Mouse (Mus musculus): ENCODE results near the gene Eif2d.
A peak's percentile ranks its signal among the peaks of the same experiment; 100 is the strongest.
"Not testable (repeated sequence)": the region's sequence is repeated elsewhere in the genome, so short reads cannot be mapped to it uniquely, and the experiment has no call there.

Gene Eif2d

DNA sequence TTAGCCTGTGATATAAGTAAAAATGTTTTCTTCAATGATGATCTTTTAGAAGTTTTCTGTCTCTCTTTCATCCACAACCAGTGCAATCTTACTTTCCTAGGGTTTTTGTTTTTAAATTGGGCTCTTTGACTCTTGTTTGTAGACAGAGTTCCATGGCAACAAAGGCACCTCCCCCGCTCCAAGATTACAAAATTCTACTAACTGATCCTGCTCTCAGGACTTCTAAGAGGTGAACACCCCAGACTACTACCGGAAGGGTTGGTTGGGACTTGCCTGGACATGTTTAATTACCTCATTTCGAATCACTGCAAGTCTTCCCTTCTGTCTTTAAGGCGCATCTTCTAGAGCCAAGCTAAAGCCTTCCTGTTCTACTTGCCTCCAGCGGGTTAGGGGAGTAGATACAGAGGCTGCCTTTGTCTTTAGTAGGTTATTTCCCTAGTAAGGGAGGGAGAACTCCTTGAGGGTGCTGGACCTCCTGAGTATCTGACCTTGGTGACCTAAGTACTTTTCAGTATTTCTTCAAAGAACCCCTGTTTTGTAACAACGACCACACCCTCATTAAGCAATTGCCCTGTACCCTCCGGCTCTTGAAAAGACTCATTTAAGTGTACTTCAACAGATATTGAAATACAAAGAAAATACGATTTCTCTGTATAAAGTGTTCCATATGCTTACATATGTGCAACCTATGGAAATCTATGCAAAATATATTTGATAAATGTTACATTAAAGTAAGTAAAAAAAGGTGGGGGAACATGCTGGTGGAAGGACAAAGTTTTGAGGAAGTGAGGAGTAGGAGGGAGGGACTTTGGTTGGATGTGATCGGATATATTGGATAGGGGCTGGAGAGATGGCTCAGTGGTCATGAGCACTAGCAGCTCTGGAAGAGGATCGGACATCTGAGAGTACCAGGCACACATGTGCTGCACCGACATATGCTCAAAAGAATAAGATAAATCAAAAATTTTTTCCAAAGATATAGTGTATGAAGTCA, 13.6 kb upstream of the Eif2d start:
- no peak for DNase-seq

GRCm38 (mm10) chr1:131141449-131141848, 11.5 kb upstream of the Eif2d start:
- DNase-seq, result no peak

- DNase-seq, result no peak
Measured at GRCm38 (mm10) chr1:131142472-131142871, 10.5 kb upstream of the Eif2d start.

DNA sequence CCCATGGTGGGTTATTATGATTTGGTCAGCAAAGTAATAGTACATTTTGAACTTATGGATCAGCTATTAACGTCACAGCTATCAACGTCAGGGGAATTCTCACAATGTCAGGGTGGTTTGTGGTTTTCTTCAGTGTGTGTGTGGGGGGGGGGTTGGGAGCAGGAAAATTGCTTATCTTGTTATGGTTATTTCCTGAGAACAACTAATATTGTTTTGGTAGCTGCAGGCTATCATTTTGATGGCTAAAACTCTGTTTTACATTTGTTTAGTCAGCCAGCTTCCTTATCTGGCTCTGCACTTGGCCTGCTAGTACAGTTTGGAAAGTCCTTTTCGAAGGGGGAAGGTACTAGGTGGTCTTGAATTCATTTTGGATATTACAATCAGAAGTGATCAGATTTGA, 7.8 kb upstream of the Eif2d start:
- DNase-seq, result not testable (repeated sequence)

GRCm38 (mm10) chr1:131146181-131146614, 6.8 kb upstream of the Eif2d start:
- DNase-seq, result no peak

GRCm38 (mm10) chr1:131149496-131149895, 3.5 kb upstream of the Eif2d start:
- no peak for DNase-seq

- DNase-seq, result peak; percentile 59
Measured at GRCm38 (mm10) chr1:131155456-131155855, 2.5 kb downstream of the Eif2d start.

- DNase-seq, result not testable (repeated sequence)
Measured at GRCm38 (mm10) chr1:131159573-131160327, 6.8 kb downstream of the Eif2d start.

DNA sequence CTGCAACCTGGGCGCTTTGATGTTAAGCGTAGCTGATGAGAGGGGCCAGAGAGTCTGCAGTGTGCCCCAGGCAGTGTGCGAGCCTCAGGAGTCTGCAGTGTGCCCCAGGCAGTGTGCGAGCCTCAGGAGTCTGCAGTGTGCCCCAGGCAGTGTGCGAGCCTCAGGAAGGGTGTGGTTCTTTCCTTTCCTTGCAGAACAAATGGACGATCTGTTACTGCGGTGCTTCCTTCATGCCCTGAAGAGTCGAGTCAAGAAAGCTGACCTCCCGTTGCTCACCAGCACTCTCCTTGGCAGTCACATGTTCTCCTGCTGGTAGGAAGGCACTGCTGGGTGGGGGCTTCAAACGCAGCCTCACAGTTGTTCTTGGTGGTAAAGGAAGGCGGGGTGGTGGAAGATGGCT, 8.1 kb downstream of the Eif2d start:
- no peak for DNase-seq

- DNase-seq, result no peak
Measured at GRCm38 (mm10) chr1:131164427-131164826, 11.4 kb downstream of the Eif2d start.

DNA sequence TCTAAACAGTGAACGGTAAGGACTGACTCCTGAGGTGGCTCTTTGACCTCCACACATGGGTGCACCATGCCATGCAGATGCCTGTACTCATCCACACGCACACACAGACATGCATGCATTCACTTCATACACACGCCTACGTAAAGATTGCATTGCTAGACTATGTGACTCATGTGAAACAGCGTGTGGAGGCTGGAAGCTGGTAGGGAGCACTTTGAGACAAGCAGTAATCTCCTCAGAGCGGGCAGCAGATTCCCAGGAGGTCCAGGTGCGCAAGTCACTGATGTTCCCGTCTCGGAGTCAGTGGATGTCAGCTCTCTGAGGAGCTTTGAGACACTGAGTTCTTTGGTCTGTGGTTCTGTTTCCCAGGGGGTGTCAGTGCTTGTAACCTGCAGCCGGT, 14.6 kb downstream of the Eif2d start:
- no peak for DNase-seq

DNA sequence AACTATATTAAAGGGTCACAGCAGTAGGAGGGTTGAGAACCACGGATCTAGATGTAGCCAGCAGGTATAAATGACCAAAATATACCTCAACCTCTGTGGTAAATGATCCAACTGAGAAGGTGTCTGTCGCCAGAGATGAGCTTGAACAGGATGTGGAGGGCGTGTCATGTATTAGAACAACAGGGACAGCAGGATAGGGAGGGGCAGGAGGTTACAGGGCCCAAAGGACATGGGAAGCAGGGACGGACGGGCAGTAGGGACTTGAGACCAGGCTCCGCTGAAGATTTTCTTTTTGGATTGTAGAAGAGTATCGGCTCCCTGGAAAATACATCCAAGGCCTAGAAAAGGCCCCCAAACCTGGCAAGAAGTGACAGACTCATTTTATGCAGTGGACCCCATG, 20.0 kb downstream of the Eif2d start:
- DNase-seq, result no peak

GRCm38 (mm10) chr1:131173809-131174208, 20.8 kb downstream of the Eif2d start:
- DNase-seq, result no peak

- no peak for DNase-seq
Measured at GRCm38 (mm10) chr1:131174299-131174861, 21.4 kb downstream of the Eif2d start.

DNA sequence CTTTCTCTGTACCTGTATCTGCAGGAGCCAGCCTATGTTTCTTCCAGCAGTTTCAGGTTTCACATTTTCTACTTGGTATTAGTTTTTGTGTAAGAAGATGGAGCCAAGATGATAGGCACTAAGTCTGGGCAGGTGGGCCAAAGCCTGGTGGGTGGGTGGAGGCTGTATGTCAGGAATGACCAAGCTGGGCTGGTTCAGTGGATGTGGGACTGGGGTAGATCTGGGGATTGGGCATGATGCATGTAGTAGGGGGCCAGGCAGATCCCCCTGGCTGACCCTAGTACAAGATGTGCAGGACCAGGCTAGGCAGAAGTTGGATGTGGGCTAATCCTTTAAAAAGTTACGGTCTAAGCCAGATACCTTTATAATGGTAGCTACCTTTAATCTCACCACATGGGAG, 22.2 kb downstream of the Eif2d start:
- no peak for DNase-seq

- no peak for DNase-seq
Measured at GRCm38 (mm10) chr1:131175819-131176218, 22.8 kb downstream of the Eif2d start.

DNA sequence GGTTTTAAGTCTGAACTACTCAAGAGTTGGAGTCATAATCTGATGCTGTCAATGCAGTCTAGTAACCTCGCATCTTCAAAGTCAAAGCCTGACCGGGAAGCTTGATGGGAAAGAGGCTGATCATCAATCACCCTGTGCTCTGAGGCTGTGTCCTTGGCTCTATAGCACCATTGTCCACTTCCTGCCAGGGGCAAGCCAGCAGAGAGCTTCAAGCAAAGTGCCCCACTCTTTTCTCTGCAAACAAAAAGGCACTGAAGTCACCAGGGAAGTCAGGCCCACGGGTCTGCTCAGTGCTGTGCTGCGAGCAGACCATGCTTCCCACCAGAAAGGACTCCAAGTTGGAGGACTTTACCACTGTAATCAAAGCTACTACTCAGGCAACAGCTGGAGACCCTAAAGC, 24.3 kb downstream of the Eif2d start:
- no peak for DNase-seq

GRCm38 (mm10) chr1:131178083-131178482, 25.1 kb downstream of the Eif2d start:
- DNase-seq, result no peak

GRCm38 (mm10) chr1:131180386-131180785, 27.4 kb downstream of the Eif2d start:
- no peak for DNase-seq

DNA sequence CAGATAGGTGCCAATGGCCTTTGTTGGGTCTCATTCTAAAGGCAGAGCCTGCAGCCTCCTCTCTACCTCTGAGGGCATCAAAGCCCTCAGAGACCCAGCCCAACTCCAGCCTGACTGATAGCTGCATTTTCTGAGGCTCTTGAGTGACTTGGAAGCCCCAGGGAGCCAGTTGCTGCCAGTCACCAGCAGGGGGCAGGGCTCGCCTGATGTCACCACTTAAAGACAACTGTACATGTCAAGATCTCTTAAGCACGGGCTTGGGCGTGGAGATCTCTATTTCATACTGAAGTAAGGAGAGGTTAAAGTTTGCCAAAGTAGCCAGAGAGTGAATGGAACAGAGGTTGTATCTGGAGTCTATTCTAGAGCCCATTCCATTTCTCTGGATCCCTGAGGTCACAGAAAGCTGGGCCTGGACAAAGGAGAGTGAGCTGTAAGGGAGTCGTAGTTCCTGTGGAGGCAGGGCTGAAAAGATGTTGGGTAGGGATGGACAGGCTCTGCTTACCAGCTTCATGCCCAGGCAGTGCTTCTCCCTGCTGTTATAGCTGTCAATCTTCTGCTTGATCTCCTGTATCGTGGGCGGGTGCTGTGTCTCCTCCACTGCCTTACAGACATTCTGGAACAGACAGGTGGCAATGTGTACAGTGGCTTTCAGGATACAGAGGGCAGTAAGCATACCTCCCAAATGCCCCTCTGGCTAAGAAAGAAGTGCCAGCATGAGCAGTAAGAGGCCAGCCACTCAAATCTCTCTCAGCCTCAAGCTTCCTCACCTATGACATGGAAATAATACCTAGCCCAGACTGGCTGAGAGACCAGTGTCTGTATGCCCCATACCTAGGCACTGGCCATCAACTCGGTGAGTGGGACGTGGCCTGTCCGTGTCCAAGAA, 28.9 kb downstream of the Eif2d start:
- peak; percentile 89 for DNase-seq

DNA sequence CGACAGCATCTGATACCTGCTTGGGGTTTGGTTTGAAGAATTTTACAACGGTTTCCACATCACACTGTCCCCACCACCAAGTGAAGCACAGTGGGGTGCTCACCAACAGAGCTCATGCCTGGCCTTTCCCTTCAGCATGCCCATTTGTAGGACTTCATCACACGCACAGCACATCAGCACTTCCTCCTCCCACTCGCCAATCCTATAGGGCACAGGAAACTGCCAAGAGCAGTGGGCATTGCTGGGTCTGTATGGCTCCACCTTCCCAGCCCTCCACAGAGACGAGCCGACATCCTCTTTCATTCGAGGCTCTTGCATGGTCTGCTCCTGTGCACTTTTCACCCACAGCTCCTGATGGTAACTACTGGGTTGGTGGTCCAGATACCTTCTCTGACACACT, 30.2 kb downstream of the Eif2d start:
- no peak for DNase-seq

- DNase-seq, result no peak
Measured at GRCm38 (mm10) chr1:131184253-131184955, 31.4 kb downstream of the Eif2d start.

Data from thymus, postnatal 14 days (tissue).